Mouse (Mus musculus): ENCODE results near the gene Fbxo2. TPM values are rescaled to one million over a fixed set of nuclear protein-coding genes. Genes with fewer than 3 reads are reported as not detected.
A peak's percentile ranks its signal among the peaks of the same experiment; 100 is the strongest.
"Not testable (repeated sequence)": the region's sequence is repeated elsewhere in the genome, so short reads cannot be mapped to it uniquely, and the experiment has no call there.

Fbxo2 gene
- total and polyA plus RNA-seq, 2 experiments from 2014 or later = 39.8 to 45.6 TPM

GRCm38 (mm10) chr4:148177716-148178115 is 17.3 kb downstream of the Fbxo2 start:
- no peak for TF ChIP-seq CTCF (IDR thresholded peaks at IDR 0.05; ENCODE audit: low read depth)
- H3K4me1 ChIP-seq (ENCODE audit: insufficient read depth, low read length) = peaks cover 6% of the 10 kb centered on the region; the same call in 1 of the 2 replicates
- H3K4me2 ChIP-seq (ENCODE audit: low read depth, low read length) = no peak overlapping the region
- H3K9ac ChIP-seq (replicated peaks; ENCODE audit: low read length) = no peak overlapping the region
- H3K27me3 ChIP-seq (ENCODE audit: insufficient read depth, low read length) = peaks cover 4% of the 10 kb centered on the region; the same call in 1 of the 2 replicates
- DNase-seq (ENCODE audit: low spot score) = no peak
- H3K36me3 ChIP-seq (ENCODE audit: insufficient read depth, low read length) = no peaks in the 10 kb centered on the region
- H3K27ac ChIP-seq = no peak overlapping the region
- H3K4me3 ChIP-seq (ENCODE audit: low read length) = no peak overlapping the region
- no peaks in the 10 kb centered on the region for H3K9me3 ChIP-seq (ENCODE audit: low read length)
- no peak for ATAC-seq

- Histone ChIP-seq H3K27me3 (ENCODE audit: insufficient read depth, low read length) (no peaks in the 10 kb centered on the region), H3K4me2 (ENCODE audit: low read depth, low read length) (no peak overlapping the region), H3K27ac (no peak overlapping the region), H3K9ac (replicated peaks; ENCODE audit: low read length) (no peak overlapping the region), H3K4me3 (ENCODE audit: low read length) (no peak overlapping the region), H3K9me3 (ENCODE audit: low read length) (no peaks in the 10 kb centered on the region), H3K36me3 (ENCODE audit: insufficient read depth, low read length) (no peaks in the 10 kb centered on the region), H3K4me1 (ENCODE audit: insufficient read depth, low read length) (no peaks in the 10 kb centered on the region)
- 86% methylated on average over 12 of the region's 12 CpGs for WGBS
- ATAC-seq (no peak), DNase-seq (ENCODE audit: low spot score) (no peak)
- TF ChIP-seq CTCF (IDR thresholded peaks at IDR 0.05; ENCODE audit: low read depth) = no peak
Measured at GRCm38 (mm10) chr4:148181483-148181882, 21.1 kb downstream of the Fbxo2 start.

- Histone ChIP-seq H3K4me1 (ENCODE audit: insufficient read depth, low read length) (no peaks in the 10 kb centered on the region), H3K4me2 (ENCODE audit: low read depth, low read length) (no peak overlapping the region), H3K27ac (no peak overlapping the region), H3K36me3 (ENCODE audit: insufficient read depth, low read length) (no peaks in the 10 kb centered on the region), H3K4me3 (ENCODE audit: low read length) (no peak overlapping the region), H3K9ac (replicated peaks; ENCODE audit: low read length) (no peak overlapping the region), H3K9me3 (ENCODE audit: low read length) (no peaks in the 10 kb centered on the region), H3K27me3 (ENCODE audit: insufficient read depth, low read length) (no peaks in the 10 kb centered on the region)
- ATAC-seq (0 out of 2 replicates have a peak, but pooled peaks have one; percentile 41), DNase-seq (ENCODE audit: low spot score) (peak; percentile 37)
- WGBS = 35% methylated on average over 8 of the region's 8 CpGs
- TF ChIP-seq CTCF (IDR thresholded peaks at IDR 0.05; ENCODE audit: low read depth) = no peak
Measured at GRCm38 (mm10) chr4:148182363-148182762, 21.9 kb downstream of the Fbxo2 start.

GRCm38 (mm10) chr4:148184564-148184963 is 24.1 kb downstream of the Fbxo2 start:
- no peak overlapping the region for H3K9ac ChIP-seq (replicated peaks; ENCODE audit: low read length)
- H3K9me3 ChIP-seq (ENCODE audit: low read length) = no peaks in the 10 kb centered on the region
- H3K4me1 ChIP-seq (ENCODE audit: insufficient read depth, low read length) = no peaks in the 10 kb centered on the region
- H3K4me3 ChIP-seq (ENCODE audit: low read length) = no peak overlapping the region
- H3K4me2 ChIP-seq (ENCODE audit: low read depth, low read length) = no peak overlapping the region
- H3K27ac ChIP-seq = no peak overlapping the region
- ATAC-seq (no peak; the same call in 1 of the 2 replicates), DNase-seq (ENCODE audit: low spot score) (no peak)
- TF ChIP-seq CTCF (IDR thresholded peaks at IDR 0.05; ENCODE audit: low read depth) = no peak
- 34% methylated on average over 9 of the region's 9 CpGs for WGBS
- no peaks in the 10 kb centered on the region for H3K36me3 ChIP-seq (ENCODE audit: insufficient read depth, low read length)
- no peaks in the 10 kb centered on the region for H3K27me3 ChIP-seq (ENCODE audit: insufficient read depth, low read length)

- DNase-seq (ENCODE audit: low spot score) (no peak), ATAC-seq (no peak)
- H3K9me3 ChIP-seq (ENCODE audit: low read length) = no peaks in the 10 kb centered on the region
- H3K4me1 ChIP-seq (ENCODE audit: insufficient read depth, low read length) = no peaks in the 10 kb centered on the region
- H3K9ac ChIP-seq (replicated peaks; ENCODE audit: low read length) = no peak overlapping the region
- no peaks in the 10 kb centered on the region for H3K27me3 ChIP-seq (ENCODE audit: insufficient read depth, low read length)
- TF ChIP-seq CTCF (IDR thresholded peaks at IDR 0.05; ENCODE audit: low read depth) = peak; percentile 48
- no peak overlapping the region for H3K4me3 ChIP-seq (ENCODE audit: low read length)
- H3K36me3 ChIP-seq (ENCODE audit: insufficient read depth, low read length) = no peaks in the 10 kb centered on the region
- 65% methylated on average over 4 of the region's 4 CpGs for WGBS
- no peak overlapping the region for H3K27ac ChIP-seq
- no peak overlapping the region for H3K4me2 ChIP-seq (ENCODE audit: low read depth, low read length)
Measured at GRCm38 (mm10) chr4:148185819-148186218, 25.4 kb downstream of the Fbxo2 start.

- not testable (repeated sequence) for H3K36me3 ChIP-seq (ENCODE audit: insufficient read depth, low read length); H3K4me3 ChIP-seq (ENCODE audit: low read length); H3K27me3 ChIP-seq (ENCODE audit: insufficient read depth, low read length); DNase-seq (ENCODE audit: low spot score); ATAC-seq; H3K9me3 ChIP-seq (ENCODE audit: low read length); H3K27ac ChIP-seq; H3K4me1 ChIP-seq (ENCODE audit: insufficient read depth, low read length); H3K4me2 ChIP-seq (ENCODE audit: low read depth, low read length); H3K9ac ChIP-seq (replicated peaks; ENCODE audit: low read length)
- WGBS = 81% methylated on average over 1 of the region's 1 CpGs
Measured at GRCm38 (mm10) chr4:148188767-148189166, 28.3 kb downstream of the Fbxo2 start.

- Histone ChIP-seq H3K27me3 (ENCODE audit: insufficient read depth, low read length) (no peaks in the 10 kb centered on the region), H3K9me3 (ENCODE audit: low read length) (no peaks in the 10 kb centered on the region), H3K4me1 (ENCODE audit: insufficient read depth, low read length) (no peaks in the 10 kb centered on the region), H3K27ac (no peak overlapping the region), H3K9ac (replicated peaks; ENCODE audit: low read length) (no peak overlapping the region), H3K4me3 (ENCODE audit: low read length) (no peak overlapping the region), H3K36me3 (ENCODE audit: insufficient read depth, low read length) (no peaks in the 10 kb centered on the region), H3K4me2 (ENCODE audit: low read depth, low read length) (no peak overlapping the region)
- no peak for ATAC-seq
- no peak for TF ChIP-seq CTCF (IDR thresholded peaks at IDR 0.05; ENCODE audit: low read depth)
- 41% methylated on average over 11 of the region's 11 CpGs for WGBS
- DNase-seq (ENCODE audit: low spot score) = no peak
Measured at GRCm38 (mm10) chr4:148192707-148193245, 32.4 kb downstream of the Fbxo2 start.
